Mouse (Mus musculus): ENCODE results near the gene S100z.
A peak's percentile ranks its signal among the peaks of the same experiment; 100 is the strongest.

The S100z gene

GRCm38 (mm10) chr13:95478671-95479413, at the start of gene S100z:
Gene S100z (minus strand): TSS chr13:95478721.
- DNase-seq (ENCODE audit: low spot score): no peak

DNA sequence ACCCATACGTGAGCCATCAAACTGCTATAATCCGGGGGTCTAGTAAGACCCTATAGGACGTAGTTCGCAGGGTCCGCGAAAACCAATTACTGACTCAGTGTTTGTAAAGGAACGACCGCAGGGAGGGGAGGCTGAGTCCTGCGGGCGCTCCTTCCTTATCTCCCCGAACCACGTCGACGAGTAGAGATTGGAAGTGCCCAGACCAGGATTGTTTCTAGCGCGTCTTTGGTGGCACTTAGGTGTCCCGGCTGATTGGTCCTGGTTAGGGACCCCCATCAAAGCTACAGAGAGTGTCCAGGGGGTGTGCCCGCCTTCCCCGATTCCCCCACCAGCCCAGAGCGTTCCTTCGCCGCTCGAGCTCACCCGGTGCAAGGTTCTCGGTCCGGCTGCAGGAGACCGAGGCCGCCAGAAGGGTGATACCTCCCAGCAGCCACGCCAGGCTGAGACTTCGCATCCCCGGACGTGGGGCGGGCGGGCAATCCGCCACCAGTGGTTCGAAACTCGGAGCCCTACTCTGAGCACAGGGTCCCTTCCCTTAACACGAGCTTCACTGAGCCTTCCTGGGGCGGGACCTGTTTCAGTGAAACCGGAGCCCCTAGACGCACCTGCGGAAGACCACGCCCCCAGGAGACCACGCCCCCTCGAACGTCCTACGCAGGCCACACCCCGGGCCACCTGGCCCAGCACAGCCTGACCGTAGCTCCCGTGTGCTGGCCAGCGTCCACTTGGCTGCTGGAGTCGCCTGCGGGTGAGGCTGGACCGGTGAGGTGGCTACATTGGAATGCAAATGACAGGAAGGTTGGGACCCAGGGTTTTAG, 46.4 kb upstream of the S100z start, which contains the start of gene F2rl1:
F2rl1 (minus strand) TSS at position 554 of the 818 bp plus-strand sequence.
- peak; percentile 92 for DNase-seq (ENCODE audit: low spot score)

- no peak for DNase-seq (ENCODE audit: low spot score)
Measured at GRCm38 (mm10) chr13:95524424-95524673, 45.8 kb upstream of the S100z start.

DNA sequence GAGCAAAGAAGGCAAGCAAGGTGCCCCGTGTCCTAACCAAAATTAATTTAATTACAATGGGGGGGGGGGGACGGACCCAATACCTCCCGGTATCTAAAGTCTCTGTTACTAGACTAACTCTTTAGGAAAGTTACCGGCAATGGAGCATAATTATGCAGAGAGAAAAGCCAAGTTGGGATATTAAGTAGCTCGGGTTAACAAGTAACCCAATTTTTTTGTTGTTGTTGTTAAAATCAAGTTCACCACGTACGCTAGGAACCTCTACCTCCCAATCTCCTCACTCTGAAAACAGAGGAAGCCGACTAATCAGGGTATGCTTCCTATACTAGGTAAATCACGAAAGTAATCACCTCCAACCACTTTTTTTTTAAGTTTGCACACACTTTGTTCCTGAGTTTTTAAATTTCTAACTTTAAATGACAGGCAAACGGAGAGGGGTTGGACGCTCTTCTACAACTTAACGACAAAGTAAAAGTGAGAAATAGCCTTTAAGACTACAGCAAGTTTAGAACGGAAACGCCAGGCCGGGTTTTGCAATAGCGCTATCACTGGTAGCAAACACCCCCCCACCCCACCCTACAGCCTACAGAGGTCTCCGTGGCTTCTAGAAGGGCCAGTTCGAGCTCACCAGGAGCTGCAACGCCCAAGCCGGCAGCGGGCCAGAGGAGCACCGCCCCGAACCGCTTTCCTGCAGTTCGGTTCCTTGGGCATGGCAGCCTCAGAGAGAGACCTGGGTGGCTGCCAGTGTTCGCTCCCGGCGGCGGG, 45.3 kb upstream of the S100z start:
- DNase-seq (ENCODE audit: low spot score): peak; percentile 70

DNA sequence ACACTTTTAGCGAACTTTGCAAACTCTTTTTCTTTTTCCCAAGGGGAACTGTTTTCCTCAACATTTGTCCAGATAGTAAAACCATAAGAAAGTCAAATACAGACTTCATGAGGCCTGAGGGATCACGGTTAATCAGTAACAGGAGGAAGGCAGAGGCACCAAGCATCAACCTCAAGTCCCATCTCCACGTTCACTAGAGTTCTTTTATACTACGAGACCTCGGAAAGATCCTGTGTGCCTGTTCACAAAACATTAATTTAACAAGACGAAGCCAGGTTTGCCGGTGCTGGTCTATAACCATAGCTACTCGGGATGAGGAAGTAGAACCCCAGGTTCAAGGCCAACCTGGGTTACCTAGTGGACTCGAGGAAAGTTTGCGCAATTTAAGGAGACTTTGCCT, 43.7 kb upstream of the S100z start:
- no peak for DNase-seq (ENCODE audit: low spot score)

DNA sequence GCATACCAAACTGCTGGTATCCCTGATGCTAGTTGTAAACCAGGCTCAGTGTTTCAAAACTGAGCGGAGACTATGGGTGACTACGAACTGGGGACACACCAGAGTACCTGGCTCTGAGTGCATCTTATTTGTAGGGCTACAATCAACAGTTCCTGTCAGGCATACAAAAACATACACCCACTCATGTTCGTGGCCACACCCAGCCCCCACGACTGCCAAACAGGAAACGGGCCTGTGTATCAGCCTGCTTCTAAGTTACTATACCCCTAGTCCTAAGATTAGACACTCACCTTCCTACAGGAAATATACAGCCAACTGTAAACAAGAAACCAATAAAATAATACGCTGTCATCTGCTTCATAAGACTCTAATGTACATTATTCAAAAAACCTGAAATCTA, 42.5 kb upstream of the S100z start:
- no peak for DNase-seq (ENCODE audit: low spot score)

DNA sequence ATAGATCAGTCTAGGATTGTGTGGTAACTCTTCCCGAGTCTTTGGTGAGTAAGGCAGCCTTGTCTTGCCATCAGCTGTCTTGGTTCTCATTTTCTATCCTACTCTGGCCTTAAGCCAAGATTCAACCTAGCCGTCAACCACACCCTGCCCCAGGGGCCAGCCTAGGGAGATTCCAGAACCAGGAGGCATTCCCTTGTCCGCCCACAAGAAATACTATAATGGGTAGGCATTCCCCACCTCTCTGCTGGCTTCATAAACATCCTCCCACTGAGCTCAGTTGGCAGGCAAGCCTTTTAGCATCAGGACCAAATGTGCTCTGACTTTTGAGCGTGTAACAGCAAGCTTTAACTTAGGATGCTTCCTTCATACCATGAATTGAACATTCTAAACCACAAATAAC, 36.2 kb upstream of the S100z start:
- no peak for DNase-seq (ENCODE audit: low spot score)

- no peak for DNase-seq (ENCODE audit: low spot score)
Measured at GRCm38 (mm10) chr13:95510054-95510453, 31.5 kb upstream of the S100z start.

DNA sequence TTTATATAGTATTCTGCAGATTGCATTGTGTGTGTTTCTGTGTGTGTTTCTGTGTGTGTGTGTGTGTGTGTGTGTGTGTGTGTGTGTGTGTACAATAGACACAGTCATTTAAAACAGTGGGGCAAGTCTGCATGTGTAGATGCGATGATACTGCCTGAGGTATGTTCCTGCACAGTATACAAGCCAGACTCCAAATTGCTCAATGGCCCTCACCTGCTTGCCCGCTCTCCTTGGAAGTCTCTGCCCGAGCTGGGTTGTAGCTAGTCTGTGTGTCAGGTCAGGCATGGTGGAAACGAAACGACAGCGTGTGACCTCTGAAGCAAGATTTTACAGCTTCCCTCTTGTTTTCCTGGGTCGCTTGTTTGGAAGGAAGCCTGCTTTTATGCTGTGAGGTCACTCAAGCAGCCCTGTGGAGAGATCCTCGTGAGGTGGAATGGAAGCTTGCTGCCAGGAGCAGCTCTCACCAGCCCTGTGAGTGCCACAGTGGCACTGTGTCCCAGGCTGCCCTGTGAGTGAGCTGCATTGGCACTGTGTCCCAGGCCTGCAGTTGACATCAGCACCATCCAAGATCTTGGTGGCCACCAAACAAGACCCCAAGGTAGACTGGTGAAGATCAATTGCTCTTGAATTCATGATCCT, 24.9 kb upstream of the S100z start:
- no peak for DNase-seq (ENCODE audit: low spot score)

- DNase-seq (ENCODE audit: low spot score): no peak
Measured at GRCm38 (mm10) chr13:95496601-95497000, 18.1 kb upstream of the S100z start.

DNA sequence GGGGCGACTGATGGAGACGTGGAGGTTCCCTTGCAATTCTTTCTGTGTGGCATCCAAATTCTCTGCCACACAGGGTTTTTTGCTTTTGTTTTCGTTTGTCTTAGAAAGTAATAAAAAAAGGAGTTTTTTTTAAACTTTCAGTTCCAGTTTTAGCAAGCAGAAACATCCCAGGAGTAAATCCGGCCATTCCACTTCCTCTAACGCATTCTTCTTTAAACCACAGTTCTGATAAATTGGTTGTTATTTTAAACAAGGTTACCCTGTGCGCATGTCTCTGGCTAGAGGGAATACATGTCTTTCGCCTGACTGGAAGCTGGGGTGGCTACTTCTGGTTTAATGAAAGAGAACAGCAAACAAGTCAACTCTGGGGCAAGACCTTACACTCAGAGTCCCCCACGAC, 16.3 kb upstream of the S100z start:
- no peak for DNase-seq (ENCODE audit: low spot score)

DNA sequence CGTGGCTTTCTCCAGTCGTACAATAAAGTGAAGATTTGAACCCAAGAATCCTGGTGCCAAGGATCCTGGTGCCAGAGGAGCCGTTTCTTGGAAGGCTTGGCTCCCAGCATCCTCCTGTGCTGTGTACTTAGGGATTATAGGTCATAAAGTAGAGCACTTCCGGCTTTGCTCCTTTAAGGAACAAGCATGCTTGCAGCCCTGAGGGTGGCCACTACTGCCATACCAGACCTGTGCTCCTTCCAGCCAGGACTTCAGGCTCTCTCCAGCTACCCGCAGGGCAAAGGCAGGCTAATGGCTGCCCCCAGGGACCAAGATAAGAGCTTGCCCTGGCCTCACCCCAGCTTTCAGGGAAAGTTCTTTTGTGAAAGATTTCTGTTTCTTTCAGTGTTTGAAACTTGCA, 14.8 kb upstream of the S100z start:
- peak; percentile 32 for DNase-seq (ENCODE audit: low spot score)

- no peak for DNase-seq (ENCODE audit: low spot score)
Measured at GRCm38 (mm10) chr13:95491327-95491726, 12.8 kb upstream of the S100z start.

DNA sequence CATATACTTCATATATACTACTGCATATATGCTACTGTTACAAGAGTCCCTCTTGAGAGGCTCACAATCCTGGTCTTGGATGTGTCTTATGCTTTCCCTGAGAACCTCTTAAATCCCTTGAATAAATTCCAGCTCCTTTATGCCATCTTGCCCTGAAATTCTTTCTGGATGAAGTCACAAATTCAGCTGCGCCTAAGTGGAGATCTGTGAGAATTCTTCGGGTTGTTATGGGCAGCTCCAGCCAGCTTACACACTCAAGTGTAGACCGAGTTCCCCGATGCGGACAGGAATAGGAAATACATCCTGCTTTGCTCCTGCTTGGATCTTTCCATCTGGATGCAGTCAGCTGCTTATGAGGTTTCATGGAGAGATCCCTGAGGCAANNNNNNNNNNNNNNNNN, 6.1 kb upstream of the S100z start:
- no peak for DNase-seq (ENCODE audit: low spot score)

DNA sequence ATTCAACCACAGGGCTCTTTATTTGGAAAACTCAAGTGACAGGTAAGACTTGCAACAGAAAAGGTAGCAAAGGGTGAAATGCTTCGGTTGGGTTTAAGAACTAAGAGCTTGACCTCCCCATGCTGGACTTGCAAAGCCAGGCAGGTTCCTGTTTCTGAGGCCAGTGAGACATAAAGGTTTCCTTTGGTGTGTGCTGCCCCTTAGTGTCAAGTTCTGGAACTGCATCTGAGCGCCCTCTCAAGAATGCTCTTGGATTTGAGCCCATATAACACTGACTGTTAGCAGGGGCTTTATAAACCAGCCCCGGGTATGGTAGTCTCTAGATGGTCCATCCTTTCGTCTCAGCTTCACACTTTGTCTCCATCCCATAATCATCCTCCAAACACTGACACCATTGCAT, 2.9 kb upstream of the S100z start:
- DNase-seq (ENCODE audit: low spot score): peak; percentile 84

DNA sequence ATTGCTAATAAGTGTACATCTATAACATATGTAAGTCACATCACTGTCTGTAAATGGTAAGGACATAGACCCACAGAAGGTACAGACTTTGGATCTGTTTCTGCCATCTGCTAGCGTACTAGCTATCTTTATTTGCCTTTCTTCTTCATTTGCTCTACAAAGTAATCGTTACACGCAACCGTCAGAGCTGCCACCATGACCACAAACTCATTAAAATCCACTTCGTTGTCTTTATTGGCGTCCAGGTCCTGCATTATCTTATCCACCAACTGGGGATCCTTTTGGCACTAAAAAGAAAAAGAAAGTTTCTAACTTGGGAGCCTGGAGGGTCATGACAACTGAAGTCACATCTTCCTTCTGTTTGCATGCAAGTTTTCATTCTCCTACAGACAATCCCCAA, 1.3 kb downstream of the S100z start:
- DNase-seq (ENCODE audit: low spot score): no peak

DNA sequence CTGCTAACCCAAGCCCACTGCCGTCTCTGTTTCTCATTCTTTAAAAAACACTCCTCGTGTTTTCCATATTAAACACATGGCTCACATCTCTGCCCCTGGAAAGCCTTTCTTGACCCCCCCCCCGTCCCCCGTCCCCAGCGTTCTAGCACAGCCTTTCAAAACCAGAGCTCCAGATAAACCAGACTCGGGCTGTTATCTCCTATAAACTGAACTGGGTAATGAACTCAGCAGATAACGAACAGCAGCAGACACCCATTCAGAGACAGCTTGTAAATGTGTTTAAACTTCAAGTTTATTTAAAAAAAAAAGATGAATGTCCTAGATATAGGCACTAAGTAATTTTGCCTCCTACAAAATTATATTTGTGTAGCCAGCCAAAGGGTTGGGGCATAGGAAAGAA, 3.4 kb downstream of the S100z start:
- DNase-seq (ENCODE audit: low spot score): no peak

DNA sequence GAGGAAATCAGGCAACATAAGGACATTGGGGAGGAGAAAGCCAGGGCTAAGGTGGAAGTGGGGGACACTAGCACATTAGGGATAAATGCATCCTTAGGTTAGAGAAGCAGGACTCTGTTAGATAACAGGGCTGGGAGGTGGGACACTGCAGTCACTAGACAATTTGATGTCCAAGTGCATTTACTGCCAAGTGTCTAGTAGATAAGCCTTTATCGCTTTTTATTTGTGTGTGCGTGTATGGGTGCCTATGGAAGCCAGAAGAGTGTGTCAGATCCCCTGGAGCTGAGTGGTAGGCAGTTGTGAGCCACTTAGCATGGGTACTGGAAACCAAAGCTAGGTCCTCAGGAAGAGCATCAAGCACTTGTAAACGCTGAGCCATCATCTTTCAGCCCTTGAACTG, 4.2 kb downstream of the S100z start:
- DNase-seq (ENCODE audit: low spot score): no peak

- peak; percentile 16 for DNase-seq (ENCODE audit: low spot score)
Measured at GRCm38 (mm10) chr13:95470970-95471369, 7.6 kb downstream of the S100z start.

DNA sequence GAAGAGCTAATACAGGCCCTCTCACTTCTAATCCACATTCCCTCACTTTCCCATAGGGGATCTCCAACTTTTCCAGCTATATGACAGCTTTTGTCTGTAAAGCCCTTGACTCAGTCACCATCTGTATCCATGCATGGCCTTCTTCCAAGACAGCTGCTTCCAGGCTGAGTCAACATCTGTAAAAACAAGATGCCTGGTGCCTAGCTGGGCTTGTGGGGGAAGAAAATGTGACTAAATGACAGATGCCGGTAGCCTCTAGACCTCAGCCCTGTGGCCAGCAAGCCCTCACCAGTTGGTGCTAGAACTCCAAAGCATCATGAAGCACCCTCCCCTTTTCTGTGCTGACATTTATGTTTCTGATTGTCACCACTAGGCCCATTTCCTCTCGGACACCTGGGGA, 27.0 kb downstream of the S100z start:
- no peak for DNase-seq (ENCODE audit: low spot score)

DNA sequence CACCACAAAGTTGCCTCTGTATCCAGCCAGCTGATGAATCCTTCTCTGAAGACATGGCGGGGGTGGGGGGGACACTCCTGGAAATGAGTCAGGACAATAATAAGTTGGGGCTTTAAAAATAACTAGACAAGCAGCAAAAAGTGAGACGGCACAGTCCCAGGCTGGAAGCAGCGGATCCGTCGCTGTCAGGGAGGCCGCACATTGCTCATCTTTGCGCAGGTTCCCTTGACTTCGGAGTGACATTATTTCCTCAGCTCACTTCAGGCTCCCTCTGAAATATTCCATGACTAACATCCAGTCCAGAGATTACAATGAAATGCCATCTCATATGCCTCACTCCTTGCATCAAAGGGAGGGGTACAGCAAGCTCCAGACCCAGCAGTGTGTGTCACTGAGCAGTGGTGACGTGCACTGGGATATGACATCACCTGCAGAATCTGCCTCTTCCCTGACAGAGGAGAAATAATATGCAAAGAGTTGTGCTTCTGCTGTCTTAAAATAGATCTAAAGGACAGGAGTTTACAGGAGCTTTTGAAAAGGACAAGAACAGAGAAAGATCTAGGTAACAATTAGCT, 27.8 kb downstream of the S100z start:
- DNase-seq (ENCODE audit: low spot score): no peak

- DNase-seq (ENCODE audit: low spot score): no peak
Measured at GRCm38 (mm10) chr13:95449730-95450129, 28.8 kb downstream of the S100z start.
